ENCODE assay signal across 9 mouse cellular contexts in genomic region chr11:94243422-94244180, GRCm38 (mm10). TPM values are rescaled to one million over a fixed set of nuclear protein-coding genes. Genes with fewer than 3 reads are reported as not detected.
DNase-seq lines count a peak whose midpoint lies in the region; ATAC-seq and TF ChIP-seq lines count a peak whose summit lies in the region.
"Had no signal": no experiment of that assay in that cellular context is flagged by ENCODE, and none has a peak within 500 bp of the region (broad histone marks: within the 10 kb centered on the region; RNA-seq: fewer than 3 reads in every experiment).

No protein-coding gene starts in this region.

- no peak for TF ChIP-seq CTCF in layer of hippocampus, adult 2 months (conservative IDR thresholded peaks at IDR 0.05)

- H3K36me3 ChIP-seq in forebrain, embryonic 16.5 days (ENCODE audit: control insufficient read depth, insufficient read depth): no peaks in the 10 kb centered on the region
- no peaks in the 10 kb centered on the region for H3K36me3 ChIP-seq in liver, embryonic 16.5 days (ENCODE audit: control insufficient read depth, insufficient read depth)

- peak overlapping the region; percentile 47 for H3K4me2 ChIP-seq in forebrain, embryonic 16.5 days (ENCODE audit: low read length)
- H3K4me2 ChIP-seq in liver, embryonic 16.5 days (ENCODE audit: low read depth, low read length): peak overlapping the region; percentile 46

- H3K27me3 ChIP-seq in forebrain, embryonic 16.5 days (replicated peaks; ENCODE audit: control insufficient read depth, insufficient read depth, low read length): no peaks in the 10 kb centered on the region
- H3K27me3 ChIP-seq in liver, embryonic 16.5 days (ENCODE audit: control insufficient read depth, insufficient read depth, low read depth, low read length): peaks cover 20% of the 10 kb centered on the region

- peaks cover 30% of the 10 kb centered on the region for H3K4me1 ChIP-seq in forebrain, embryonic 16.5 days (replicated peaks; ENCODE audit: control insufficient read depth, insufficient read depth, low read length)
- H3K4me1 ChIP-seq in liver, embryonic 16.5 days (ENCODE audit: control insufficient read depth, low read depth, low read length): peaks cover 4% of the 10 kb centered on the region; the same call in 1 of the 2 replicates

- no peak overlapping the region for H3K27ac ChIP-seq in forebrain, embryonic 16.5 days (ENCODE audit: low read length)
- no peak overlapping the region for H3K27ac ChIP-seq in liver, embryonic 16.5 days (ENCODE audit: low read length)
- H3K27ac ChIP-seq in layer of hippocampus, adult 2 months: no peak overlapping the region

- WGBS in forebrain, embryonic 16.5 days: 32% methylated on average over 15 of the region's 15 CpGs
- 37% methylated on average over 15 of the region's 15 CpGs for whole genome bisulfite sequencing in liver, embryonic 16.5 days (ENCODE audit: insufficient replicate concordance)

- no peak for ATAC-seq in forebrain, embryonic 16.5 days
- no peak for ATAC-seq in liver, embryonic 16.5 days (ENCODE audit: low read depth)

- DNase-seq in gastrocnemius, postnatal 10 days: peak; percentile 31
- no peak for DNase-seq in gastrocnemius, postnatal 4 days (ENCODE audit: low spot score in 2 of 2)
- peak; percentile 58 for DNase-seq in CD4-positive, CD25-positive, alpha-beta regulatory T cell, adult 2 months (ENCODE audit: low read depth, low spot score)
- no peak for DNase-seq in layer of hippocampus, adult 2 months (ENCODE audit: low spot score in 2 of 2)
- no peak for DNase-seq in ovary, postnatal 36 days (ENCODE audit: low spot score)
- DNase-seq in spleen, postnatal 10 days (ENCODE audit: low spot score in 2 of 2): no peak

- H3K4me3 ChIP-seq in forebrain, embryonic 16.5 days (replicated peaks; ENCODE audit: low read length): peak overlapping the region; percentile 13; the same call in 1 of the 2 replicates
- H3K4me3 ChIP-seq in liver, embryonic 16.5 days (ENCODE audit: low read depth, low read length): peak overlapping the region; percentile 25
- no peak overlapping the region; the same call in 1 of the 2 replicates for H3K4me3 ChIP-seq in layer of hippocampus, adult 2 months

- peak overlapping the region; percentile 36; the same call in 1 of the 2 replicates for H3K9ac ChIP-seq in forebrain, embryonic 16.5 days (replicated peaks; ENCODE audit: low read depth, low read length)
- H3K9ac ChIP-seq in liver, embryonic 16.5 days (ENCODE audit: low read depth, low read length): no peak overlapping the region

- no peaks in the 10 kb centered on the region for H3K9me3 ChIP-seq in forebrain, embryonic 16.5 days (ENCODE audit: control insufficient read depth, low read length)
- H3K9me3 ChIP-seq in liver, embryonic 16.5 days (replicated peaks; ENCODE audit: control insufficient read depth, low read length): no peaks in the 10 kb centered on the region

RNA-seq across cellular contexts. Expression of gene Wfikkn2, which starts 2.2 kb away (rescaled TPM):
- 1 to 10 TPM; 1.9 to 2.6 TPM for total RNA-seq in gastrocnemius, postnatal 10 days (2021)
- 1 to 10 TPM; 2.8 to 3.1 TPM for total RNA-seq in gastrocnemius, postnatal 4 days (2021)
- polyA plus RNA-seq in forebrain, embryonic 16.5 days (2015; fragmentation: Nextera tagmentation; extraction: Ambion mirVana): 3.5 and 5.3 TPM in 2 replicates
- polyA plus RNA-seq in liver, embryonic 16.5 days (2015; fragmentation: Nextera tagmentation; extraction: Ambion mirVana): 0.09 and 0.14 TPM in 2 replicates
- under 1 TPM; 0.49 to 0.72 TPM for total RNA-seq in layer of hippocampus, adult 2 months (2021)
- polyA plus RNA-seq: erythroblast, embryonic 14.5 days had no signal

RNA-seq across cellular contexts. Expression of gene Tob1, which starts 32.3 kb away (rescaled TPM):
- total RNA-seq in gastrocnemius, postnatal 10 days (2021): 100 to 1,000 TPM in 1 of 2 experiments, 10 to 100 TPM in 1; 85.6 to 102 TPM
- 10 to 100 TPM; 81.4 to 89.8 TPM for total RNA-seq in gastrocnemius, postnatal 4 days (2021)
- 35.1 and 46.0 TPM in 2 replicates for polyA plus RNA-seq in forebrain, embryonic 16.5 days (2015; fragmentation: Nextera tagmentation; extraction: Ambion mirVana)
- polyA plus RNA-seq in liver, embryonic 16.5 days (2015; fragmentation: Nextera tagmentation; extraction: Ambion mirVana): 11.6 and 11.8 TPM in 2 replicates
- 10 to 100 TPM; 36.6 to 39.2 TPM for total RNA-seq in layer of hippocampus, adult 2 months (2021)

RNA-seq across cellular contexts. Expression of gene Gm21885, which starts 38.1 kb away (rescaled TPM):
- total RNA-seq in gastrocnemius, postnatal 10 days (2021): not detected
- total RNA-seq in gastrocnemius, postnatal 4 days (2021): not detected
- 0.38 and 0.66 TPM in 2 replicates for polyA plus RNA-seq in forebrain, embryonic 16.5 days (2015; fragmentation: Nextera tagmentation; extraction: Ambion mirVana)
- 0.16 and 0.96 TPM in 2 replicates for polyA plus RNA-seq in liver, embryonic 16.5 days (2015; fragmentation: Nextera tagmentation; extraction: Ambion mirVana)
- not detected for total RNA-seq in layer of hippocampus, adult 2 months (2021)
- polyA plus RNA-seq: erythroblast, embryonic 14.5 days had no signal

Comparison
In these comparisons a context has a peak if more than half of its experiments do, and no peak if none do; other contexts are left out.
1. DNase-seq: peak in gastrocnemius, postnatal 10 days (single experiment) and CD4-positive, CD25-positive, alpha-beta regulatory T cell, adult 2 months (single experiment); none in gastrocnemius, postnatal 4 days (0 of 2), layer of hippocampus, adult 2 months (0 of 2), ovary, postnatal 36 days (single experiment) and spleen, postnatal 10 days (0 of 2).